9 mouse cellular contexts compared by ENCODE assay signal in genomic region chr9:70671278-70671677, GRCm38 (mm10). TPM values are rescaled to one million over a fixed set of nuclear protein-coding genes. Genes with fewer than 3 reads are reported as not detected.
DNase-seq lines count a peak whose midpoint lies in the region; ATAC-seq lines count a peak whose summit lies in the region.
"Had no signal": no experiment of that assay in that cellular context is flagged by ENCODE, and none has a peak within 500 bp of the region (broad histone marks: within the 10 kb centered on the region; RNA-seq: fewer than 3 reads in every experiment).

No protein-coding gene starts in this region.

- ATAC-seq in heart, embryonic 12.5 days (ENCODE audit: insufficient number of reproducible peaks, low FRiP score), result 0 out of 2 replicates have a peak, but pooled peaks have one; percentile 38
- ATAC-seq in hematopoietic stem cell, adult 5-6 weeks (replicated peaks in 1 of 2; ENCODE audit: insufficient read depth in 1 of 2, low FRiP score in 2 of 2, low TSS enrichment in 1 of 2, low read depth in 1 of 2, poor library complexity in 2 of 2, severe bottlenecking in 2 of 2), result peak; percentile 60 to 76

- H3K27ac ChIP-seq in heart, embryonic 12.5 days (ENCODE audit: poor library complexity, severe bottlenecking), result no peak overlapping the region

- no peak overlapping the region for H3K9ac ChIP-seq in heart, embryonic 12.5 days

- no peaks in the 10 kb centered on the region for H3K9me3 ChIP-seq in heart, embryonic 12.5 days (replicated peaks)

- intact Hi-C loops in heart, postnatal 10 days (cut with DNase I), result loop anchor here (5.0 kb wide), 2 partner anchors 261 to 1816 kb away; no protein-coding TSS in a partner anchor

- H3K4me3 ChIP-seq in heart, embryonic 12.5 days, result no peak overlapping the region

- no peak overlapping the region for H3K4me2 ChIP-seq in heart, embryonic 12.5 days

- H3K36me3 ChIP-seq in heart, embryonic 12.5 days, result no peaks in the 10 kb centered on the region

- H3K4me1 ChIP-seq in heart, embryonic 12.5 days (replicated peaks), result peaks cover 5% of the 10 kb centered on the region; the same call in 1 of the 2 replicates

- no peaks in the 10 kb centered on the region for H3K27me3 ChIP-seq in heart, embryonic 12.5 days (replicated peaks)

- WGBS in heart, embryonic 12.5 days, result 60% methylated on average over 6 of the region's 6 CpGs

- no peak for DNase-seq in heart, postnatal 10 days
- peak; percentile 35 to 59 for DNase-seq in natural killer cell, adult 2 months (ENCODE audit: low spot score in 2 of 2)
- peak; percentile 74 for DNase-seq in thymus, postnatal 25 days
- DNase-seq in left cerebral cortex, adult 18-20 months (ENCODE audit: low spot score in 2 of 2), result no peak
- DNase-seq in MN1 (ENCODE audit: low spot score), result no peak
- DNase-seq in kidney, postnatal 36 days, result no peak
- DNase-seq: cerebellum, adult 11 months had no signal

RNA-seq across cellular contexts. Expression of gene Adam10, which starts 7.5 kb away (rescaled TPM):
- polyA plus RNA-seq in heart, embryonic 12.5 days (2016; fragmentation: Nextera tagmentation; extraction: Ambion mirVana), result 106 and 107 TPM in 2 replicates
- 10 to 100 TPM; 66.0 to 80.3 TPM for total RNA-seq in heart, postnatal 10 days (2021)
- 74.7 and 78.4 TPM in 2 replicates for total RNA-seq in hematopoietic stem cell, adult 5-6 weeks (2017)
- total RNA-seq in left cerebral cortex, adult 18-20 months (2021), result 10 to 100 TPM; 66.6 to 67.8 TPM

RNA-seq across cellular contexts. Expression of gene Mindy2, which starts 14.3 kb away (rescaled TPM):
- 14.7 and 16.1 TPM in 2 replicates for polyA plus RNA-seq in heart, embryonic 12.5 days (2016; fragmentation: Nextera tagmentation; extraction: Ambion mirVana)
- total RNA-seq in heart, postnatal 10 days (2021), result 10 to 100 TPM; 31.5 to 32.6 TPM
- 17.7 and 17.9 TPM in 2 replicates for total RNA-seq in hematopoietic stem cell, adult 5-6 weeks (2017)
- total RNA-seq in left cerebral cortex, adult 18-20 months (2021), result 10 to 100 TPM; 41.6 to 41.9 TPM

RNA-seq across cellular contexts. Expression of gene Gm10642, which starts 15.2 kb away (rescaled TPM):
- 0.36 and 0.54 TPM in 2 replicates for polyA plus RNA-seq in heart, embryonic 12.5 days (2016; fragmentation: Nextera tagmentation; extraction: Ambion mirVana)
- total RNA-seq in heart, postnatal 10 days (2021), result under 1 TPM; 0.74 to 0.93 TPM
- 0.13 TPM in 1 of 2 replicates, not detected in the other for total RNA-seq in hematopoietic stem cell, adult 5-6 weeks (2017)
- 1 to 10 TPM; 1.3 to 1.6 TPM for total RNA-seq in left cerebral cortex, adult 18-20 months (2021)

Comparison
In these comparisons a context has a peak if more than half of its experiments do, and no peak if none do; other contexts are left out.
1. DNase-seq: peak in natural killer cell, adult 2 months (2 of 2) and thymus, postnatal 25 days (single experiment); none in heart, postnatal 10 days (0 of 2), left cerebral cortex, adult 18-20 months (0 of 2), MN1 (single experiment) and kidney, postnatal 36 days (0 of 2).